Mouse (Mus musculus): ENCODE results near the gene Zfp691. TPM values are rescaled to one million over a fixed set of nuclear protein-coding genes. Genes with fewer than 3 reads are reported as not detected.

Zfp691 gene
- polyA plus RNA-seq, 1 experiment from 2014 or later, result 8.1 TPM

DNA sequence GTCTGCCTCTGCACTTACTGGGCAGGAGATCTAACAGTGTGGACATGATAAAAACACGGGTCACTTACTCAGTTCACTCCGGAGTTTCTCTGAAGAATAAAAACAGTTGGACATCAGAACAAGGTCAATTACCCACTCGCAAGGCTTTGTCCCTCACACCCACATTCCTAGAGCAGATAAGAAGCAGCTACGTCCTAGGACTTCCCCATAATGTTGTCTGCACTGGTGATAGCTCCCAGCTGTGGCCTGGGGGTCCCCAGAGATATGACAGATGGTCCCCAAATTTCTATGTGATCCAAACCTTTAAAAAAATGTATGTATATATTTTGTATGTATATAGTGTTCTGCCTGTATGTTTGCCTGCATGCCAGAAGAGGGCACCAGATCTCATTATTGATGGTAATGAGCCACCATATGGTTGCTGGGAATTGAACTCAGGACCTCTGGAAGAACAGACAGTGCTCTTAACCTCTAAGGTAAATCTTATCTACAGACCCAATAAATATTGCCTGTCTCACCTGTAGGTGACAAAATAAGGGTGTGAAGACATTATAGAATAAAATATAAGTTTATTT, 6.2 kb upstream of the Zfp691 start:
- Histone ChIP-seq H3K27ac (ENCODE audit: low read depth, low read length) (no peak overlapping the region), H3K27me3 (replicated peaks; ENCODE audit: control insufficient read depth, insufficient read depth, low read length) (no peaks in the 10 kb centered on the region), H3K36me3 (ENCODE audit: control insufficient read depth, insufficient read depth, low read length) (peaks cover 32% of the 10 kb centered on the region), H3K9ac (ENCODE audit: low read depth, low read length) (no peak overlapping the region), H3K4me2 (no peak overlapping the region), H3K4me1 (replicated peaks; ENCODE audit: control insufficient read depth, insufficient read depth, low read length) (peaks cover 3% of the 10 kb centered on the region; the same call in 1 of the 2 replicates), H3K4me3 (ENCODE audit: low read depth, low read length) (no peak overlapping the region), H3K9me3 (ENCODE audit: control insufficient read depth, low read length) (no peaks in the 10 kb centered on the region)
- DNase-seq (ENCODE audit: low spot score), result no peak
- no peak for ATAC-seq (replicated peaks; ENCODE audit: low FRiP score)
- 38% methylated on average over 4 of the region's 4 CpGs for WGBS

DNA sequence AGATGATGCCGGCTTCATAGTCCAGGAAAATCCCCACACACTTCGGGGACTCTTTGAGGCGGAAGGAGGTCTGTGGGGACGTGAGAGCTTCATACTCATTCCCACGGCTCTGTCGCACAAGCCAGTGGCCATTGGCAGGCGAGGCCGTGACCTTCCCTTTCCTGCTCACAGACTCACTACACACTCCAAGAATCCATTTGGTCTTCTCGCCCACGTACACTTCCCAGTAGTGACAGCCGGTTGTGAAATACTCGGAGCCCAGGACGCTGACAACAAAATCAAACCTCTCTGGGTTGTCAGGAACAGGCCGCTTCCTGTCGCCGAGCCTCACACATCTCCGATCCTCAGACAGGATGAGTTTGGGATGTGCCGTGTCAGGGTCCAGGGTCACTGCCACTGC, 4.3 kb upstream of the Zfp691 start:
- WGBS, result 70% methylated on average over 18 of the region's 18 CpGs
- Histone ChIP-seq H3K4me1 (replicated peaks; ENCODE audit: control insufficient read depth, insufficient read depth, low read length) (peaks cover 3% of the 10 kb centered on the region; the same call in 1 of the 2 replicates), H3K27ac (ENCODE audit: low read depth, low read length) (no peak overlapping the region), H3K27me3 (replicated peaks; ENCODE audit: control insufficient read depth, insufficient read depth, low read length) (no peaks in the 10 kb centered on the region), H3K4me2 (no peak overlapping the region), H3K9me3 (ENCODE audit: control insufficient read depth, low read length) (no peaks in the 10 kb centered on the region), H3K36me3 (ENCODE audit: control insufficient read depth, insufficient read depth, low read length) (peaks cover 25% of the 10 kb centered on the region), H3K9ac (ENCODE audit: low read depth, low read length) (no peak overlapping the region), H3K4me3 (ENCODE audit: low read depth, low read length) (no peak overlapping the region)
- ATAC-seq (replicated peaks; ENCODE audit: low FRiP score) (no peak), DNase-seq (ENCODE audit: low spot score) (no peak)

DNA sequence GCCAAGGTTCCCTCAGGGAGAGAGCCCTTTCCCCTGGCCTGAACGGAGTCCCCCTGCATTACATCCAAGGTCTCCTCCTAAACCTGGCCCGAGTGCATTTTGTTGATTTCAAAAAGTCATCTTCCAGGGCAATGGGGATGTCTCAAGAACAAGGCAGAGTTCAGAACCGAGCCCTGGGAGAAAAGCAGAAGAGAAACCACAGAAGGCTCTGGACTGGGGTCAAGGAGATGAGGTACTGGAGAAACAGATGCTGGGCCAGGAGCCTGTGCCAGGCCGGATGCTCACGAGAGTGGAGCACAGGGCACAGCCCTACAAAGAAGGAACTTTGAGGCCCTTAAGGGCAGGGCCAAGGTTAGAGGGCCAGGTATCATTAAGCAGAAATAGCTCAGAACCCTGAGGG, 3.7 kb upstream of the Zfp691 start:
- peaks cover 23% of the 10 kb centered on the region for H3K36me3 ChIP-seq (ENCODE audit: control insufficient read depth, insufficient read depth, low read length)
- H3K9ac ChIP-seq (ENCODE audit: low read depth, low read length), result no peak overlapping the region
- DNase-seq (ENCODE audit: low spot score) (no peak), ATAC-seq (replicated peaks; ENCODE audit: low FRiP score) (no peak)
- WGBS, result 75% methylated on average over 5 of the region's 5 CpGs
- no peaks in the 10 kb centered on the region for H3K9me3 ChIP-seq (ENCODE audit: control insufficient read depth, low read length)
- no peak overlapping the region; the same call in 1 of the 2 replicates for H3K27ac ChIP-seq (ENCODE audit: low read depth, low read length)
- no peak overlapping the region for H3K4me3 ChIP-seq (ENCODE audit: low read depth, low read length)
- H3K4me2 ChIP-seq, result no peak overlapping the region
- H3K27me3 ChIP-seq (replicated peaks; ENCODE audit: control insufficient read depth, insufficient read depth, low read length), result no peaks in the 10 kb centered on the region
- H3K4me1 ChIP-seq (replicated peaks; ENCODE audit: control insufficient read depth, insufficient read depth, low read length), result peaks cover 9% of the 10 kb centered on the region

DNA sequence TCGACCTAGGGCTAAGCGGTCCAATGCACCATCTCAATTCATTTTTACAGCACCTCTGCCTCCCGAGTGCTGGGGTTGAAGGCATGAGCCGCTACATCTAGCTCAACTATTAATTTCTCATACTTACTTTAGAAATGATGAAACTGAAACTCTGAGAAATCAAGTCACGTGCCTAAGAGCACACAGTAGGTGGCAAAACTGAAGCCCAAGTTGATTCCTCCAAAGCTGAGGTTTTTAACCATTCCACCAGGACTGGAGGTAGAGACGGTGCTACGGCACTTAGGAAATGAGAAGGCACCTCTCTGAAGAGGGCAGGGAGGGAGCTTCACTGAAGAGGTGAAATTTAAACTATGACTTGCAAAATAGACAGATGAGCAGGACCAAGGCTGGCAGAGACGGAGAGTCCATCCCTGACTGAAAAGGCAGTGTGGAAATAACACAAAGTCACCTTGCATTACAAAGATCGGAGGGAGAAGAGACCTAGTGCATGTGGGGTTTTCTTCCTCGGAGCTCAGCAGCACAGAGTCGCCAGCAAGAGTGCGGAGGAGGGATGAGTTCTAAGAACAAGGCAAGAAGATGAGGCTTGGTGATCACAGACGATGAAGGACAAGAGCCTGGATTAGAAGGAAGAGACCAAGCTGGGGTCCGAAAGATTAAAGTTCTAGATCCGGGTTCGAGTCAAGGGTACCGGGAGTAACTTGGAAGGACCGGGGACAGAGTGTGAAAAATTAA, 910 bp downstream of the Zfp691 start:
- Histone ChIP-seq H3K9ac (ENCODE audit: low read depth, low read length) (peak overlapping the region; percentile 85), H3K4me3 (ENCODE audit: low read depth, low read length) (peak overlapping the region; percentile 78), H3K4me2 (peak overlapping the region; percentile 98), H3K27ac (ENCODE audit: low read depth, low read length) (no peak overlapping the region), H3K36me3 (ENCODE audit: control insufficient read depth, insufficient read depth, low read length) (peaks cover 13% of the 10 kb centered on the region), H3K27me3 (replicated peaks; ENCODE audit: control insufficient read depth, insufficient read depth, low read length) (no peaks in the 10 kb centered on the region), H3K4me1 (replicated peaks; ENCODE audit: control insufficient read depth, insufficient read depth, low read length) (peaks cover 10% of the 10 kb centered on the region), H3K9me3 (ENCODE audit: control insufficient read depth, low read length) (no peaks in the 10 kb centered on the region)
- 34% methylated on average over 18 of the region's 18 CpGs for WGBS
- no peak for DNase-seq (ENCODE audit: low spot score)
- ATAC-seq (replicated peaks; ENCODE audit: low FRiP score), result no peak

DNA sequence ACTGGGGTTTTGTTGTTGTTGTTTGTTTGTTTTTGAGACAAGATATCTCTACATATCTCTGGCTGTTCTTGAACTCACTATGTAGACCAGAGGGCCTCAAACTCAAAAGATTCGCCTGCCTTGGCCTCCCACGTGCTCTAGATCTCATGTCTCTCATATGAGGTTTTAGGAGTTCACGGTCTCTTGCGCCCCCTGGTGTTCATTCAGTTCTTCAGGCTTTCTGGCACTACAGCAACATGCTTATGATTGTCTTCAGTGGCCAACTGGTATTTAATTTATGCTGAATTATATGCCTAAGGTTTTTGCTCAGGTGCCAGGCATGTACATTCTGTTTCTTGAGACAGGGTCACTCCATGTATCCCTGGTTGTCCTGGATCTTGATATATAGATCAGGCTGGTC, 6.3 kb downstream of the Zfp691 start:
- Histone ChIP-seq H3K4me3 (ENCODE audit: low read depth, low read length) (no peak overlapping the region), H3K4me1 (replicated peaks; ENCODE audit: control insufficient read depth, insufficient read depth, low read length) (peaks cover 9% of the 10 kb centered on the region; the same call in 1 of the 2 replicates), H3K36me3 (ENCODE audit: control insufficient read depth, insufficient read depth, low read length) (peaks cover 9% of the 10 kb centered on the region), H3K9ac (ENCODE audit: low read depth, low read length) (no peak overlapping the region), H3K27me3 (replicated peaks; ENCODE audit: control insufficient read depth, insufficient read depth, low read length) (no peaks in the 10 kb centered on the region), H3K27ac (ENCODE audit: low read depth, low read length) (no peak overlapping the region), H3K9me3 (ENCODE audit: control insufficient read depth, low read length) (no peaks in the 10 kb centered on the region), H3K4me2 (no peak overlapping the region)
- peak; percentile 33; the same call in 1 of the 2 replicates for ATAC-seq (replicated peaks; ENCODE audit: low FRiP score)
- WGBS, result 5% methylated on average over 4 of the region's 4 CpGs
- peak; percentile 77 for DNase-seq (ENCODE audit: low spot score)

DNA sequence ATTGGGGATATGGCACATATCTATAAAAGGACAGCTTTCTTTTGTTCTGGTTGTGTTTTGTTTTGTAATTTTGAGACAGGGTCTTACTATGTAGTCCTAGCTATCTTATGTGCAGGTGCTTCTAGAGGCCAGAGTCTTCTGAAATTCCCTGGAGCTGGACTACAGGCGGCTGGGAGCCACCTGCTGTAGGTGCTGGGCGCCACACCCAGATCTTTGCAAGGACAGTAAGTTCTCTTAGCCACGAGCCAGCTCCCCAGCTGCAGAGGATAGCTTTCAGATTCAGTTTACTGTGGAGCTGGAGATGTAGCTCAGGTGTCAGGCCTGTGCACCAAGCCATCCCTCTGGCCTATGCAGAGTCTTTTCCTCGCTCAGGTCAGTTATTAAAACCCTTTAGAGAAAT, 6.9 kb downstream of the Zfp691 start:
- H3K27me3 ChIP-seq (replicated peaks; ENCODE audit: control insufficient read depth, insufficient read depth, low read length), result no peaks in the 10 kb centered on the region
- peaks cover 5% of the 10 kb centered on the region; the same call in 1 of the 2 replicates for H3K4me1 ChIP-seq (replicated peaks; ENCODE audit: control insufficient read depth, insufficient read depth, low read length)
- 73% methylated on average over 4 of the region's 4 CpGs for WGBS
- no peak overlapping the region for H3K4me2 ChIP-seq
- ATAC-seq (replicated peaks; ENCODE audit: low FRiP score), result no peak
- peaks cover 9% of the 10 kb centered on the region for H3K36me3 ChIP-seq (ENCODE audit: control insufficient read depth, insufficient read depth, low read length)
- H3K9me3 ChIP-seq (ENCODE audit: control insufficient read depth, low read length), result no peaks in the 10 kb centered on the region
- no peak overlapping the region for H3K9ac ChIP-seq (ENCODE audit: low read depth, low read length)
- H3K4me3 ChIP-seq (ENCODE audit: low read depth, low read length), result no peak overlapping the region
- no peak overlapping the region for H3K27ac ChIP-seq (ENCODE audit: low read depth, low read length)
- DNase-seq (ENCODE audit: low spot score), result no peak

DNA sequence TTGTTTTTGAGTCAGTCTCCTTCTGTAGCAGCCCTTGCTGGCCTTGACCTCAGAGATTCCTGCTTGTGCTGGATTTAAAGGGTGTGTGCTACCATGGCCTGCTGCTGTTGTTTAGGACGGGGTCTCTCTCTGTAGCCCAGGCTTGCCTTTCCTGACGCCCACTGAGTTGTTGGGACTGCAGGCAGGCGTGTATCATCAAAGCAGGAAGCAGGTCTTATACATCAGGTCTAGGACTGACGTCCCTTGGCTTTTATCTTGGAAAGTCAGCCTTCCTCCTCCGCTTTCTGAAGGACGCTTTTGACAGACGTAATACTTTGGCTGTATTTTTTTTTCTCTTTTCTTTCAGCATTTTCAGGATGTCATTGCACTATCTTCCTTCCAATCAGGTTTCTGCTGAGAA, 8.1 kb downstream of the Zfp691 start:
- Histone ChIP-seq H3K36me3 (ENCODE audit: control insufficient read depth, insufficient read depth, low read length) (peaks cover 9% of the 10 kb centered on the region), H3K27ac (ENCODE audit: low read depth, low read length) (no peak overlapping the region), H3K27me3 (replicated peaks; ENCODE audit: control insufficient read depth, insufficient read depth, low read length) (no peaks in the 10 kb centered on the region), H3K4me2 (no peak overlapping the region), H3K4me1 (replicated peaks; ENCODE audit: control insufficient read depth, insufficient read depth, low read length) (peaks cover 5% of the 10 kb centered on the region; the same call in 1 of the 2 replicates), H3K9ac (ENCODE audit: low read depth, low read length) (no peak overlapping the region), H3K4me3 (ENCODE audit: low read depth, low read length) (no peak overlapping the region), H3K9me3 (ENCODE audit: control insufficient read depth, low read length) (no peaks in the 10 kb centered on the region)
- 30% methylated on average over 7 of the region's 7 CpGs for WGBS
- DNase-seq (ENCODE audit: low spot score), result no peak
- 0 out of 2 replicates have a peak, but pooled peaks have one; percentile 37 for ATAC-seq (replicated peaks; ENCODE audit: low FRiP score)

DNA sequence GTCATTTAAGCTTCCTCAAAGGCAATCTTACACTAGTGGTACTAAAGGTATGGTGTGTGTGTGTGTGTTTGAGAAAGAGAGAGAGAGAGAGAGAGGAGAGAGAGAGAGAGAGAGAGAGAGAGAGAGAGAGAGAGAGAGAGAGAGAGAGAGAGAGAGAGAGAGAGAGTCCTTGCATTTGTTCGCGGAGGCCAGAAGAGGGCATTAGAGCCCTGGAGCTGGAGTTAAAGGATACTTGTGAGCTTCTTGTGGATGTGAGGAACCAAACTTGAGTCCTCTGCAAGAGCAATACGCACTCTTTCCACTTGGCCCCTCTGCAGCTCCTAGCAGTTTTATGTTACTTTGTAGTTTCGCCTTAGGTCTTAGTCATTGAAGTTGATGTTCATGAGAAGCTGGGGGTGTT, 11.0 kb downstream of the Zfp691 start:
- H3K9ac ChIP-seq (ENCODE audit: low read depth, low read length), result no peak overlapping the region
- WGBS, result 67% methylated on average over 4 of the region's 4 CpGs
- H3K9me3 ChIP-seq (ENCODE audit: control insufficient read depth, low read length), result no peaks in the 10 kb centered on the region
- ATAC-seq (replicated peaks; ENCODE audit: low FRiP score), result no peak
- DNase-seq (ENCODE audit: low spot score), result no peak
- H3K27ac ChIP-seq (ENCODE audit: low read depth, low read length), result no peak overlapping the region
- H3K4me1 ChIP-seq (replicated peaks; ENCODE audit: control insufficient read depth, insufficient read depth, low read length), result peaks cover 5% of the 10 kb centered on the region; the same call in 1 of the 2 replicates
- H3K27me3 ChIP-seq (replicated peaks; ENCODE audit: control insufficient read depth, insufficient read depth, low read length), result no peaks in the 10 kb centered on the region
- H3K4me3 ChIP-seq (ENCODE audit: low read depth, low read length), result no peak overlapping the region
- no peaks in the 10 kb centered on the region for H3K36me3 ChIP-seq (ENCODE audit: control insufficient read depth, insufficient read depth, low read length)
- H3K4me2 ChIP-seq, result no peak overlapping the region

DNA sequence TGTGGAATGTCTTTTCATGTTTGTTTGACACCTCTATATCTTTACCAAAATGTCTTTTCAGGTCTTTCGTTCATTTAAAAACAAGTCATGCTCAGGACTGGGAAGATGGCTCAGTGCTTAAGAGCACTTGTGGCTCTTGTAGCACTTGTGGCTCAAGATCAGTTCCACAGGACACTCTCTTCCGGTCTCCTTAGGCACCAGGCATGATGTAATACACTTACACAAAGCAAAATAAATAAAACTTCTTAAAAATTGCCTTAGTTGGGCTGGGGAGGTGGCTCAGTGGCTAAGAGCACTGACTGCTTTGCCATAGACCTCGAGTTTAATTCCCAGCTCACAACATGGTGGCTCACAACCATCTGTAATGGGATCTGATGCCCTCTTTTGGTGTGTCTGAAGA, 12.6 kb downstream of the Zfp691 start:
- H3K4me3 ChIP-seq (ENCODE audit: low read depth, low read length), result no peak overlapping the region
- no peak overlapping the region for H3K9ac ChIP-seq (ENCODE audit: low read depth, low read length)
- 0 out of 2 replicates have a peak, but pooled peaks cover 2% of the 10 kb centered on the region for H3K4me1 ChIP-seq (replicated peaks; ENCODE audit: control insufficient read depth, insufficient read depth, low read length)
- H3K36me3 ChIP-seq (ENCODE audit: control insufficient read depth, insufficient read depth, low read length), result no peaks in the 10 kb centered on the region
- no peak overlapping the region for H3K27ac ChIP-seq (ENCODE audit: low read depth, low read length)
- no peak for DNase-seq (ENCODE audit: low spot score)
- H3K27me3 ChIP-seq (replicated peaks; ENCODE audit: control insufficient read depth, insufficient read depth, low read length), result no peaks in the 10 kb centered on the region
- WGBS, result 65% methylated on average over 3 of the region's 3 CpGs
- no peaks in the 10 kb centered on the region for H3K9me3 ChIP-seq (ENCODE audit: control insufficient read depth, low read length)
- ATAC-seq (replicated peaks; ENCODE audit: low FRiP score), result no peak
- H3K4me2 ChIP-seq, result no peak overlapping the region
